Mouse (Mus musculus) C2C12 (cell line): ENCODE results near the gene Hs3st5. TPM values are rescaled to one million over a fixed set of nuclear protein-coding genes. Genes with fewer than 3 reads are reported as not detected.

Experiments used
- H3K27me3 ChIP-seq: one replicate; pipeline ENCODE4 v1.6.1; 2011; ENCODE audit not compliant: control insufficient read depth, insufficient read depth, insufficient read length
- H3K36me3 ChIP-seq: one replicate; pipeline ENCODE4 v1.6.1; 2011; ENCODE audit not compliant: control insufficient read depth, insufficient read depth
- H3K4me3 ChIP-seq: one replicate; pipeline ENCODE4 v1.5.1; 2011; ENCODE audit warnings: mild to moderate bottlenecking, control low read depth; ENCODE audit not compliant: poor library complexity, insufficient read depth, severe bottlenecking
- H3K79me2 ChIP-seq: one replicate; pipeline ENCODE4 v1.6.1; 2011; ENCODE audit not compliant: control insufficient read depth, insufficient read depth
- H3K79me3 ChIP-seq: one replicate; pipeline ENCODE4 v1.6.1; 2011; ENCODE audit warnings: low read depth, control low read depth
- H3ac ChIP-seq: one replicate; pipeline ENCODE3; 2011; ENCODE audit warnings: low read depth; ENCODE audit not compliant: control insufficient read depth, insufficient read length
- CEBPB ChIP-seq: IDR thresholded peaks from one replicate; pipeline ENCODE4 v1.6.1; 2011; ENCODE audit warnings: low read depth, mild to moderate bottlenecking, control low read depth, moderate library complexity
- CTCF ChIP-seq: IDR thresholded peaks from one replicate; pipeline ENCODE4 v1.5.1; 2011; ENCODE audit not compliant: control insufficient read depth, insufficient read depth, insufficient read length
- FOSL1 ChIP-seq: IDR thresholded peaks from one replicate; pipeline ENCODE4 v1.8.0; 2011; ENCODE audit warnings: mild to moderate bottlenecking, low read length; ENCODE audit not compliant: poor library complexity, insufficient read depth, severe bottlenecking
- MAX ChIP-seq: IDR thresholded peaks from one replicate; pipeline ENCODE4 v1.6.1; 2011; ENCODE audit warnings: mild to moderate bottlenecking, control low read depth
- MYOD1 ChIP-seq: IDR thresholded peaks from one replicate; pipeline ENCODE4 v1.6.1; 2011; ENCODE audit warnings: low read depth; ENCODE audit not compliant: control insufficient read depth, insufficient read length
- MYOG ChIP-seq: IDR thresholded peaks from one replicate; pipeline ENCODE4 v1.6.1; 2011; ENCODE audit not compliant: control insufficient read depth, insufficient read length; ENCODE audit errors: extremely low read depth
- USF1 ChIP-seq: IDR thresholded peaks from one replicate; pipeline ENCODE4 v1.6.1; 2011; ENCODE audit warnings: low read depth, mild to moderate bottlenecking, control low read depth, moderate library complexity
- polyA plus RNA-seq: library from polyadenylated mRNA; unstranded; fragments of >200 nt; fragmentation: generic; extraction: Trizol; gene quantifications from one replicate; pipeline ENCODE4 v1.2.1, GENCODE M21; 2012; ENCODE audit warnings: missing spikeins

Hs3st5 gene
- polyA plus RNA-seq, 1 experiment: 0.04 TPM

DNA sequence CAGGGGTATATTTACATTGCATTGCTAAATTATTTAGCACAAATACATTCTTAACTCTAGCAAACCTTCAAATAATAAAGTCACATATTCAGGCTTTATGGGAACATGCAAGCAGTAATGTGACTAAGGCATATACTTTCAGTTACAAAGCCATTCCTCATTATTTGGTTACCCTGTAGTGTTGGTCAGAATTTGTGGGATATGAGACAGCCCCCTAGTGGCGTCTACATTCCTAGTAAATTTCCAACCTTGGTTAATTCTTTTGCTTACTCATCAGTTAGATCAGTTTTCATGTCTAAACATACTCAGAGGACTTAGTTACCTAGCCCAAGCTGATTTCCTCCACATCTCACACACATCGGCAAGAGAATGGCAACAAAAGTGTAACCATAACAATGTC, 285.2 kb downstream of the Hs3st5 start:
- Histone ChIP-seq H3K79me3 (no peaks in the 10 kb centered on the region), H3ac (no peak overlapping the region), H3K79me2 (no peaks in the 10 kb centered on the region), H3K4me3 (no peak overlapping the region), H3K27me3 (no peaks in the 10 kb centered on the region), H3K36me3 (no peaks in the 10 kb centered on the region)
- TF ChIP-seq FOSL1 (no peak), MYOD1 (no peak), MYOG (no peak), MAX (no peak), USF1 (no peak), CEBPB (no peak), CTCF (no peak)

DNA sequence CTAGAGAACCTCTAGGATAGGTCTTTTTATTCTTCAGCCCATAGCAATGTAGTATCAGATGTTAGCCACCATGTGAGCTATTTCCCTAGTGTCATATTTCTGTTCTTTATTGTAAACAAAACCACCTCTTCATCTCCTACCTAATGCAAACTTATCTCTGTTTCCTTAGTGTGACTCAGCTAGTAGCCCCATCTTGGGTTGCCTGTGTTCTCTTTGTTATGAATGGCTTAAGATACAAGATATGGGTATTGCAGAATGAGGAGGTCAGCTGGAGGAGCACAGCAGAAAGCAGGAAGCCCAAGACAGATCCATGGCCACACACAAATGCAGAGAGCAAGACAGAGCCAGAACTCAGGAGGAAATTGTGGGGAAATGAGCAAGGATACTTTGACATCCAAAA, 288.7 kb downstream of the Hs3st5 start:
- H3K4me3 ChIP-seq: no peak overlapping the region
- H3K36me3 ChIP-seq: no peaks in the 10 kb centered on the region
- H3K27me3 ChIP-seq: no peaks in the 10 kb centered on the region
- H3K79me2 ChIP-seq: no peaks in the 10 kb centered on the region
- TF ChIP-seq MYOD1 (no peak), USF1 (no peak), CTCF (no peak), MAX (no peak)
- H3ac ChIP-seq: no peak overlapping the region
- no peaks in the 10 kb centered on the region for H3K79me3 ChIP-seq

DNA sequence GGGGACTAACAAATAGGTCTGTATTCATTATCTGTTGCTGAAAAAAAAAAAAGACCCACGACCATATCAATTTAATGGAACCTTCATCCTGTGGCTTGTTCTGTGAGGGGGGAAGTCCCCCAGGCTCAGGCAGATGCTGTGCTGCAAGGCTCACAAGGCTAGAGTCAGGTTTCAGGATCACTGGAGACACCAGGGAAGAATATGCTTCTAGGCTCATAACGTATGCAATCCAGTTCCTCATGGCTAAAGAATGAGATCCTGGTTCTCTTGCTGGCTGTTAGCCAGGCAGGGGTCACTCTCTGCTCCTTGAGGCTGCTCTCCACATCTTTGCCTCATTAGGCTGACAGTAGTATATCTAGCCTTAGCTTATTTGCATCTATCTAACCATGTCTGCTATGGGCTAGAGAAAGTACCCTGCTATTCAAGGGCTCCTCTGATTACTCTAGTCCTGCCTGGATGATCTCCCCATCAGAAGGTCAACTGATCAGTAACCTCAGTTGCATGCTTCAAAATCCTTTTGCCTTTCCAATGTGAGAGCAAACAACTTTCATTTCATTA, 294.4 kb downstream of the Hs3st5 start:
- H3K36me3 ChIP-seq: no peaks in the 10 kb centered on the region
- H3K79me2 ChIP-seq: no peaks in the 10 kb centered on the region
- TF ChIP-seq MYOD1 (no peak), CEBPB (no peak), CTCF (no peak), FOSL1 (no peak), MAX (no peak), MYOG (no peak), USF1 (no peak)
- no peaks in the 10 kb centered on the region for H3K79me3 ChIP-seq
- H3K27me3 ChIP-seq: no peaks in the 10 kb centered on the region
- no peak overlapping the region for H3ac ChIP-seq
- H3K4me3 ChIP-seq: no peak overlapping the region

DNA sequence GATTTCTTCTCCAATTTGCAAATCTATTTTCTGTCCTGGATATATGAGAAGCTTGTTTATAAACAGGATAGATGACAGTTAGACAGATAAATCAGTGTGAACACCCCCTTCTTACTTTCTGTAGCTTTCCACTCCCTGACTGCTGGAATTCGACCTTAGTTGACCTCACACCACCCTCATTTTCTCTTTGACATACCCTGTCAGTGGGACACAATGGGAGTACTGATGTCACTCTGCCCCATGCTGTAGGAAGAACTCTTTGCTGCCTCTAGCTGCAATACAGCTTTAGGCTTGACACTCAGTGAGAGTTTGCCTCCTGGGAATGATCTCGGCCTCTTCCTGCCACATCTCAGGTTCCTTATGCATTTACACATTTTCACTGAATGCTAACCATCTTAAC, 297.1 kb downstream of the Hs3st5 start:
- Histone ChIP-seq H3ac (no peak overlapping the region), H3K27me3 (no peaks in the 10 kb centered on the region), H3K79me3 (no peaks in the 10 kb centered on the region), H3K36me3 (no peaks in the 10 kb centered on the region), H3K4me3 (no peak overlapping the region), H3K79me2 (no peaks in the 10 kb centered on the region)
- TF ChIP-seq CTCF (no peak), CEBPB (no peak), MAX (no peak), MYOD1 (no peak), MYOG (no peak), USF1 (no peak), FOSL1 (no peak)

DNA sequence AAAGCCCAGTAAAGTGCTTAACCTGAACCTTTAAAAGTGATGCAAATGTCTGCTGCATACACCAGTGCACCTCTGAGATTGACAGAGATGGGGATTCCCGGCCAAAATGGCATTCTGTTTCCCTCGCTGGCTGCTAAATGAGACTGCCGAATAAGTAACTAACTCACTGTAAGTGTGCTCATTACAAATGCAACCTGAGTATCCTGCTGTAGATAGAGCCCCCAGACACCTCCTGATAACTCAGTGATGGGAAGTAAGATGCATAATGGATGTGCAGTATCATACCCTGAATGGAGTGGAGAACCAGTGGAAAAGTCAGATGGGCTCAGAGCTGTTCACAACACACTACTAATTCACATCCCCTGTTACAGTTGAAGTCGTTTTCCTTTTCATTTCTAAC, 298.7 kb downstream of the Hs3st5 start:
- Histone ChIP-seq H3ac (no peak overlapping the region), H3K36me3 (no peaks in the 10 kb centered on the region), H3K79me3 (no peaks in the 10 kb centered on the region), H3K27me3 (no peaks in the 10 kb centered on the region), H3K4me3 (no peak overlapping the region), H3K79me2 (no peaks in the 10 kb centered on the region)
- TF ChIP-seq FOSL1: no peak
- no peak for TF ChIP-seq CTCF
- TF ChIP-seq USF1: no peak
- TF ChIP-seq MYOG: no peak
- no peak for TF ChIP-seq CEBPB
- no peak for TF ChIP-seq MAX
- TF ChIP-seq MYOD1: no peak

DNA sequence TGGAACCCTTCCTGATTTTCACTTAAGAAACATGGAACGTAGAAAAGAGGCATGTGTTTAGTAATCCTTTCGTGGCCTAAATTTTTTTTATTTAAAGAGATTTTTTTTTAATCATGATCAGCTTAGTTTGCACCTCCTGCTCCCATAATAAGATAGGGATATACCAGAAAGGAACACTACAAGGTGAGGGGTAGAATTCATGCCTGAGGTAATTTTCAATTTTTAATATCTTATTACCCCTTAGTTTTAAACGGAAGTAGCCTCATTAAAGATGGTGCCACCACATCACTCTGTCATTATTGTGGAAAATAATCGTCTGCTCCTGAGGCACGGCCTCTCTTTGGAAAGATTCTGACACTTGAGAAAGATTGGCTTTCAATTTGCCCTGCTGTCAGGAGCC, 299.2 kb downstream of the Hs3st5 start:
- no peaks in the 10 kb centered on the region for H3K79me2 ChIP-seq
- TF ChIP-seq CTCF: no peak
- TF ChIP-seq MAX: no peak
- no peak for TF ChIP-seq CEBPB
- no peak for TF ChIP-seq MYOG
- no peak for TF ChIP-seq FOSL1
- H3K27me3 ChIP-seq: no peaks in the 10 kb centered on the region
- H3K4me3 ChIP-seq: no peak overlapping the region
- no peak overlapping the region for H3ac ChIP-seq
- H3K36me3 ChIP-seq: no peaks in the 10 kb centered on the region
- no peaks in the 10 kb centered on the region for H3K79me3 ChIP-seq
